Mouse (Mus musculus) thymus, adult 18-20 months (tissue): ENCODE results near the gene Sik3.

ENCODE experiments used
- DNase-seq, 2 experiments: peaks; one replicate each; pipeline ENCODE4 v3.0.0; 2022; ENCODE audit warnings: mixed read lengths in 2 of 2

Gene Sik3

GRCm38 (mm10) chr9:46198461-46198860, 185.8 kb downstream of the Sik3 start:
- no peak for DNase-seq

DNA sequence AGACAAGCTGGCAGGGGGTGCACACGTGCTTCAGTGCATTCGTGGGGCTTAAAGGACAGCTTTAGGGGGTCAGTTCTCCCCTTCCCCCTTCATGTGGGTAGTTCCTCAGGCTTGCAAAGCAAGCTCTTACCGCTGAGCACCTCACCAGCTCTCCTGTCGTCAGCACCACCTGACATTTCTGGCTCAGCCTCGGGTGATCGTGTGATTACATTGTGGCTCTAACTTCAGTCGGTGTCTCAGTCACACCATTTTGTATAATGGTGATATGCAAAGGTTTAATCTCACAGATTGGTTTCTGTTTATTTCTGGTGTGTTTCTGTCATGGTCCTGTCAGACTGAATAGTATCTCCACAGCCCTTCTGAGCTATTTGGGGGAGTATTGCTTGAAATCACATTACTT, 186.3 kb downstream of the Sik3 start:
- DNase-seq, result no peak

- no peak for DNase-seq
These were observed 187.0 kb downstream of the Sik3 start for GRCm38 (mm10) chr9:46199609-46200008.

DNA sequence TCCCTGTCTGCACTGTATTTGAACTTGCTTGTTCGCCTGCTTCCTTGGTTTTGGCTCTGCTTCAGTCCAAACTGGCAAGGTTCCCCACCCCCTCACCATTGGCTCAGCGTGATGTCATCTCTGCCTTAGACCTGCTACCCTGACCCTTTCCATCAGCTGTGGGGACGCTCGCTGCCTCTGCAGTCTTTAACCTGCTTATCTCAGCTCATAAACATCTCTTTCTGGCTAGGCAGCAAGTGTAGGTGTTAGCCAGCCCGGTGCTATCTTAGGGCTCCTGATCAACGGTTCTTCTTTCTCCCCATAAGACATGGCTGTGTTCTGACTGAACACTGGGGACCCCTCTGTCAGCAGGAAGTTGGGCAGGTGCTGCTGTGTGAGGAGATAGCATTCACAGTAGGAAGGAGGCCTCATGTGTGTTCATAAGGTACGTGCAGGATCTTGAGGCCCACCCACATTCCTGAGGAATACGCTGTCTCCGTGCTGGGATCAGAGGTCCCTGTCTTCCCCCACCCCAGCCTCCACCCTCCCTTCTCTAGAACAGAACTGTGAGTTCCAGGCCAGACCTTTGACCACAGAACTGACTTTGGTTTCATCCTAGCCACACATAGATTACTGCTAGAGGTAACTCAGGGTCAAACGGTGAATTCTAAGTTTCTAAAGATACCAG, 194.3 kb downstream of the Sik3 start:
- DNase-seq, result no peak

GRCm38 (mm10) chr9:46207501-46207869, 194.9 kb downstream of the Sik3 start:
- no peak for DNase-seq

DNA sequence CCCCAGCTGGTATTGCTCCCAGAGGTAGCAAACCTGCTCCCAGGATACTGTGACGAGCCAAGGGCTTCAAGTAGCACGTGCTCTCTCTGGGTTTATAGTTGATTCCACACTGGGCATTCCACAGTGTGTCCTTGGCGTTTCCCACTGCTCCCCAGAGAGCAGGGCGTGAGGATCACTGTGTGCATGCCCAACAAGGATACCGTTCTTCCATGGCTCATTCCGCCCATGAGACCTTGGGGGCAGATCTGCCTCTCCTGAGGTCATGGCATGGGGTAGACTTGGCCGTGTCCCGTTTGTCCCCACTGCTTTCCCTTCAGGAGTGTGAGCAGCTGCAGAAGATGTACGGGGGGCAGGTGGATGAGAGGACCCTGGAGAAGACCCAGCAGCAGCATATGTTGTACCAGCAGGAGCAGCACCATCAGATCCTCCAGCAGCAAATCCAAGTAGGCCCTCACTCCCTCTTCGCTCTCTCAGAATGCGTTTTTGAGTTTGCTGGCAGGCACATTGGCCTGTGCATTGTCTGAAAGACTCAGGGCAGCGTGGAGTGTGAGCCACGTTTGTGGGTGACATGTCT, 195.9 kb downstream of the Sik3 start:
- no peak for DNase-seq

- no peak for DNase-seq
These were observed 197.9 kb downstream of the Sik3 start for GRCm38 (mm10) chr9:46210473-46210872.

DNA sequence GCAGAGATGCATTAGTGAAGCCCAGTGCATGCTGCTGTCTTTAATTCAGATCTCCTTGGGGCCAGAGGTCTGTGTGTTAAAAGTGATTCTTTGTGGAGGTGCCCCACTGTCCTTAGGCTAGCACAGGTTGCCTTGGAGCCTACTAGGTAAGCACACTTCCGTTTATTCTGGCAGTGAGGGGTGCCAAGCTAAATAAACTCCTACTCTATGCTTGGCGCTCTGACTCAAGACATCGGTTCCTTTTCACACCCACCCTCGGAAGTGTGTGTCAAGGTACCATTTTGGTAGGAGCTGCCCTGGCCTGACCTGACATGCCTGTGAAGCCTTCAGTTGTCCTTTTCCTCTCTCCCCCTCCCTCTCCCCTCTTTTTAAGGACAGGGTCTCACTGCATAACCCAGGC, 201.7 kb downstream of the Sik3 start:
- no peak for DNase-seq

- DNase-seq, result no peak
These were observed 202.3 kb downstream of the Sik3 start for GRCm38 (mm10) chr9:46214946-46215337.

DNA sequence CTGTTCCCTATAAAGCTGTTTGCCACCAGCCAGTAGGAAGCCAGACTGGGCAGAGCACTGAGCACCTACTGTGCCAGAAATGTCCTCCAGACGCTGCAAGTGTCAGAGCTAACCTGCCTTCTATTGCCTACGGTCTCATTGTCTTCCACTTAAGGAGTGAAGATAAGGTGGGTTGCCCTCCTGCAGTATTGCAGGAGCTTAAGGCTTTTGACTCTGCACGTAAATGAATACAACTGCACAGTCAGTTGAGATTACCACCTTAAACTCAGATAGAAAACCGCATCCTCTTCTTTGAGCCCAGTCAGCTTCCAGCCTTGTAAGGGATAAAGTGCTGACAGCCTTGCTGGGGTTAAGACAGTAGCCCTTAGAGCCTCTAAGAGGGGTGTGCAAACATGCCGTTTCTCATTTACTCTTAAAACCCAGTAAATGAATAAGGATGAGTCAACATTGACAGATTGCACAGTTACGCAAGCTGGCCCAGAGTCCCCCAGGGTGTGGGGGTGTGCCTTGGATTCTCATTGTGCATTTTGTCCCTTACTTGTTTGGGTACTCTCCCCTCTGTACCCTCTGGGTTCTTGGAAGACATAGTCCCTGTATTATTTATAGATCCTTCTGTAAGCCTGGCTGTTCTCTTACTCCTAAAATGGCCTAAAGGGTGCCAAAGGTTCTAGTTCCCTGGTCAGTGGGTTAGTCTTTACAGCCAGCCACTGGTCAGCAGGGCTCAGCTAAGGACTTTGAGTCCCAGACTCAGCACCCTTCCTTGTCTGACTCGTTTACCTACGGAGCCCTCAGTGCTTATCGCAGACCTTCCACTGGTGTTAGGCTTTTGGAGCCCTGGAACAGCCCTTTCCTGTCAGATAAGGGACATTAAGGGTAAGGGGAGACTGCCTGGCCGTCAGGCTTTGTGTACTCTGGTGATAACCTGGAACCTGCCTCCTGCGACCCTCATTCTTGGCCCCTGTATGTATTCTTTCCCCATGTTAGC, 203.0 kb downstream of the Sik3 start:
- no peak for DNase-seq

DNA sequence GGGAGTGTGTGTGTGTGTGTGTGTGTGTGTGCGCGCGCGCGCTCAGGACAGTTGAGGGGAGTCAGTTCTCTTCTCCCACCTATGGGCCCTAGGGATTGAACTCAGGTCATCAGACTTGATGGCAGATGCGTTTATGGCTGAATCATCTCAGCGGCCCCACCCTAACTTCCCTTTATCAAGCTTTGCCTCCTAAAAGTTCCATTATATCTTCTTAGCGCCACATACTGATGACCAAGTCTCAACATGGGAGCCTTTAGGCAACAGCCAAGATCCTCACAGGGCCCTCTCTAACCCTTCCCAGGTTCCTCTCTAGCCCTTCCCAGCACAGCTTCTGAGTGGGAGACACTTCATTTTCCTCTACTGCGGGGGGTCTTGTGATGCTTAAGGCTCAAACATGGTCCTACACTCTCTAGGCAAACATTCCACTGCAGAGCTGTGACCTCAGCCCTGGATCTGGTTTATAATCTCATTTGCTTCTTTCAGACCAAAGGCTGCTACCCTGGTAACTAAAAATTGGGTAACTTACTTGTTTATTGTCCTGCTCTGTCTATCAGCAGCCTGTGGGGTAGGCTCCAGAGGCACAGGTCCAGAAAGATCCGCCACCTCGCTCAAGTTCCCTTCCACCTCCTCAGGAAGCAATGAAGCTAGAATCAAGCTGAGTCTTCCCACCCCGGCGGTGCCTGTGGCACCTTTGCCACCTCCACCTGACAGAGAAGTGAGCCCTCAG, 204.3 kb downstream of the Sik3 start:
- DNase-seq, result no peak

- no peak for DNase-seq
These were observed 205.6 kb downstream of the Sik3 start for GRCm38 (mm10) chr9:46218176-46218575.

DNA sequence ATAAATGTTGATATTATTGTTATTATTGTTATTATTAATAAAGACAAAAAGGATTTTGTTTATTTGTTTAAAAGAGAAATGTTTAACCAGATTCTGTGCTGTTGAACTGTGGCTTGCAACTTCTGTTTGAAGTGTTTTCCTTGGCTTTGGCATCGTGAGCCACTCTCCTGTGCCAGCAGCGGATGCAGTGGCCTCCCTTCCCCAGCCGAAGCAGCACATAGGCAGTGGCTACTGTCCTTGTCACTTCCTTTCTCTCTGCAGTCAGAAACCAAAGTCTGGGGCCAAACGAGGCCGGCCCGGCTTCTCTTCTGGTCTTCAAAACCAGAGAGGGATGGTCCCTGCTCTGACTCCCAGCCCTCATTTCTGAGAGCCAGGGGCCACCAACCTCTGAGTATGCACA, 210.5 kb downstream of the Sik3 start:
- no peak for DNase-seq

DNA sequence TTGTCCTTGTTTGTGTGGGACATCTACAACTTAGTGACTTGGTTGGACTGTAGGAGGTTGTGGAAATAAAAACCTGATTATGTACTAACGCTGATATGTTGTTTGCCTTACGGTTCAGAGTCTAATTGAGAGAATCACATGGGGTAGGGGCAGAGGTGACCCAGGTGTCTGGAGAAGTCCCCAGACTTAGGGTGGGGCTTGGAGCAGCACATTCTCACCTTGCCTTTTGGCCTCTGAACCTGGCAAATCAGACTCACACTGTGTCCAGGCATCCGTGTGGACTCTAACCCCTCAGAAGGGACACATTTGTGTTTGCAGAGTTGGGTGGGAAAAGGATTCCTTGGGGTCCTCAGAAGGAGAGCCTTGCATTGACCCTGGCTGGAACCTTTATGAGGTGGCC, 211.5 kb downstream of the Sik3 start:
- no peak for DNase-seq

DNA sequence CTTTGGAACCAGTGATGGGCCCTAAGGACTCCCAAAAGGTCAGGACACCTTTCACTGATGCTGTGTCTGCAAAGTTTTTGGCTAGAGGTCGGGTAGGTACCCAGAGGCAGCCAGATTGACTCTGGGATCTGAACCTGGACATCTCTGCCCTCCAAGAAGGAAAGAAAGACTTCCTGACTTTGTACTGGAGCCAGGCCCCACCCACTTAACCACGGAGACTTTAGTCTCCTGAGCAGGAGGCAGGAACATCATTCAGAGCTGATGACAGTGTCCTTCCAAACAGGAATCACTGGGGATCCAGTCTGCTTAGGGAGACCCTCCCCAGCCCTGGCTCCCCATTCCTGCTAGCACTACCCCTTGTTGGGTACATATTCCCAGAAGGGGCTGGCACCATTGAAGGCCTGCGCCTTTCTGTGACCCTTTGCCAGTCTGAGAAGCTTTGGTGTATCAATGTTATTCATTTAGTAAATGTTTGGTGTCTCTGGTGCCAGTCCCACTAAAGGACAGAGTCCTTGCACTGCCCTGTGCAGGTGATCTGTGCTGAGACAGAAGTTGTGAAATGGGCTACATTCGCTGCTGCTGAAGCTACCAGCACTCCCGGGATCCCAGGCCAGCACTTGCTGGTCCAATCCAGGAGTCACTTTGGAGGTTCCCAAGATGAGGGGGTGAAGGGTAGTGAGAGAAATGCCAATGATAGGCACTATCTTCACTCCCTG, 212.5 kb downstream of the Sik3 start:
- DNase-seq, result no peak

DNA sequence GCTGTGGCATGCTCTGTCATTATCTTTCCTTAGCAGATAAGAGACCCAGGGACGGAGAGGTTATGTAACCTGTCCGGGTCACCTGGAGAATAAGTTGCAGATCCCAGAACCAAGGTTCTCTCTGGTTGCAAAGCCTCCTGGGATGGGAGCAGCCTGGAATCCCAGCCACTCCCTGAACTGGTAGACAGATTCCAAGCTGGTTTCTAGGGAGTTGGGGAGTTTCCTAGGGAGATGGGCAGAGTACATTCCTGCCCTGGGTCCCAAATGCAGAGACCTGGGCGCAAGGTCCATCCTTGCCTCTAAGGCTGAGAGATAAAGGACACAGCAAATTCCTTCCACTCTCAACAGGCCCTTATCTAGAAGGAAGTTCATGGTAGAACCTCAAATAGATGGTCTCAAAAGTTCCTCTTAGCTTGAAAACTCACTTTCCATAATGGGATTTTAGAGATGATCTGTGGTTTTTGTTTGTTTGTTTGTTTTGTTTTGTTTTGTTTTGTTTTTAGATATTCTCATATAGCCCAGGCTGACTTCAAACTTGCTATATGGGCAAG, 214.5 kb downstream of the Sik3 start:
- DNase-seq, result no peak

GRCm38 (mm10) chr9:46228491-46228890, 215.9 kb downstream of the Sik3 start, which contains the start of gene Apoa1:
Gene Apoa1 (plus strand): TSS chr9:46228580.
- no peak for DNase-seq

DNA sequence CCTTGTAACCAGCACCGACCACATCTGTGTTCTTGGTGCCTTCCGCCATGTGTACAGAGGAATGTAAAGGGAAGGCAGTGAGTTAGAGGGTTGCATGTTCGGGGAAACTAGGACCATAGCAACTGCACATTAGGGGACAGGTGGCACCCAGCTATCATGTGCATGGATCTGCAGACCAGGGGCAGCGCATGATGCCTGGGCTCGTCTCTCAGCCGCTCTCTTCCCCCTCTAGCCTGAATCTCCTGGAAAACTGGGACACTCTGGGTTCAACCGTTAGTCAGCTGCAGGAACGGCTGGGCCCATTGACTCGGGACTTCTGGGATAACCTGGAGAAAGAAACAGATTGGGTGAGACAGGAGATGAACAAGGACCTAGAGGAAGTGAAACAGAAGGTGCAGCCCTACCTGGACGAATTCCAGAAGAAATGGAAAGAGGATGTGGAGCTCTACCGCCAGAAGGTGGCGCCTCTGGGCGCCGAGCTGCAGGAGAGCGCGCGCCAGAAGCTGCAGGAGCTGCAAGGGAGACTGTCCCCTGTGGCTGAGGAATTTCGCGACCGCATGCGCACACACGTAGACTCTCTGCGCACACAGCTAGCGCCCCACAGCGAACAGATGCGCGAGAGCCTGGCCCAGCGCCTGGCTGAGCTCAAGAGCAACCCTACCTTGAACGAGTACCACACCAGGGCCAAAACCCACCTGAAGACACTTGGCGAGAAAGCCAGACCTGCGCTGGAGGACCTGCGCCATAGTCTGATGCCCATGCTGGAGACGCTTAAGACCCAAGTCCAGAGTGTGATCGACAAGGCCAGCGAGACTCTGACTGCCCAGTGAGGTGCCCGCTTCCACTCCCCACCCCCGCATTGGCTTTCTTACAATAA, 217.2 kb downstream of the Sik3 start:
- peak; percentile 25 to 31 for DNase-seq

GRCm38 (mm10) chr9:46230450-46230975, 217.9 kb downstream of the Sik3 start:
- DNase-seq, result no peak

DNA sequence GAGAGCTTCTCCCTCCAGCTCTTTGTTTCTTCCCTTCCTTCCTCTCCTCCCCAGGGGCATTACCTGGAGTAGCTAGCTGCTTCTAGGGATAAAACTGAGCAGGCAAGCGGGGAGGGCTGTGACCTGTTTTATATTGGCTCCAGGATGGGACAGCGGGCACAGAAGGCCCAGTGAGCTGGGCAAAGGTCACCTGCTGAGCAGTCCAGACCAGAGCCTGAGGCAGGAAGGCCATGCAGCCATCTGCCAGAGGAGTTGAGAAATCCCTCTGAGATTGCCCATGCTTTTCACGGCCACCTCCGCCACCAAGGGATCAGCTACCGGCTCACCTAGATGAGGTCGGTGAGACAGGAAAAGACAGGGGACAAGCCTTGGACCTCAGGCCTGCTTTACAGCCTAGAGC, 222.6 kb downstream of the Sik3 start:
- no peak for DNase-seq

GRCm38 (mm10) chr9:46235596-46235648, 222.8 kb downstream of the Sik3 start, which contains the start of gene Apoc3:
Gene Apoc3 (minus strand): TSS chr9:46235636.
- no peak for DNase-seq
